Mouse (Mus musculus): ENCODE data around the gene Slpi.
A peak's percentile ranks its signal among the peaks of the same experiment; 100 is the strongest.

The Slpi gene

GRCm38 (mm10) chr2:164389020-164389419, at the start of gene Slpi:
Gene Slpi (minus strand): TSS chr2:164389095.
- no peak for DNase-seq (ENCODE audit: low spot score)

GRCm38 (mm10) chr2:164438257-164438656, 49.4 kb upstream of the Slpi start:
- peak; percentile 75 for DNase-seq (ENCODE audit: low spot score)

GRCm38 (mm10) chr2:164437710-164438109, 48.8 kb upstream of the Slpi start:
- DNase-seq (ENCODE audit: low spot score) = peak; percentile 76

GRCm38 (mm10) chr2:164436961-164437360, 48.1 kb upstream of the Slpi start:
- DNase-seq (ENCODE audit: low spot score) = no peak

GRCm38 (mm10) chr2:164436215-164436913, 47.5 kb upstream of the Slpi start:
- DNase-seq (ENCODE audit: low spot score) = no peak

- no peak for DNase-seq (ENCODE audit: low spot score)
These were observed 46.6 kb upstream of the Slpi start for GRCm38 (mm10) chr2:164435216-164436090.

- DNase-seq (ENCODE audit: low spot score) = no peak
These were observed 45.8 kb upstream of the Slpi start for GRCm38 (mm10) chr2:164434681-164435080.

GRCm38 (mm10) chr2:164433278-164433895, 44.5 kb upstream of the Slpi start:
- DNase-seq (ENCODE audit: low spot score) = no peak

GRCm38 (mm10) chr2:164432541-164433191, 43.8 kb upstream of the Slpi start:
- DNase-seq (ENCODE audit: low spot score) = peak; percentile 67

- no peak for DNase-seq (ENCODE audit: low spot score)
These were observed 43.0 kb upstream of the Slpi start for GRCm38 (mm10) chr2:164431676-164432465.

- no peak for DNase-seq (ENCODE audit: low spot score)
These were observed 41.8 kb upstream of the Slpi start for GRCm38 (mm10) chr2:164430697-164431096.

GRCm38 (mm10) chr2:164429881-164430615, 41.2 kb upstream of the Slpi start:
- no peak for DNase-seq (ENCODE audit: low spot score)

GRCm38 (mm10) chr2:164428451-164428850, 39.6 kb upstream of the Slpi start:
- no peak for DNase-seq (ENCODE audit: low spot score)

- DNase-seq (ENCODE audit: low spot score) = no peak
These were observed 38.1 kb upstream of the Slpi start for GRCm38 (mm10) chr2:164426952-164427351.

- DNase-seq (ENCODE audit: low spot score) = no peak
These were observed 37.2 kb upstream of the Slpi start for GRCm38 (mm10) chr2:164426121-164426520.

GRCm38 (mm10) chr2:164425401-164425800, 36.5 kb upstream of the Slpi start:
- no peak for DNase-seq (ENCODE audit: low spot score)

GRCm38 (mm10) chr2:164424406-164424805, 35.5 kb upstream of the Slpi start:
- no peak for DNase-seq (ENCODE audit: low spot score)

- DNase-seq (ENCODE audit: low spot score) = no peak
These were observed 34.6 kb upstream of the Slpi start for GRCm38 (mm10) chr2:164423464-164423863.

- DNase-seq (ENCODE audit: low spot score) = no peak
These were observed 33.9 kb upstream of the Slpi start for GRCm38 (mm10) chr2:164422675-164423393.

- no peak for DNase-seq (ENCODE audit: low spot score)
These were observed 33.1 kb upstream of the Slpi start for GRCm38 (mm10) chr2:164421979-164422378.

Measured in yolk sac, embryonic 10.5 days (tissue).